Mouse (Mus musculus): ENCODE results near the gene Il1rl2. TPM values are rescaled to one million over a fixed set of nuclear protein-coding genes. Genes with fewer than 3 reads are reported as not detected.

Il1rl2 gene
- 1.5 TPM for polyA plus RNA-seq (2017; shearing (Covaris generic))

DNA sequence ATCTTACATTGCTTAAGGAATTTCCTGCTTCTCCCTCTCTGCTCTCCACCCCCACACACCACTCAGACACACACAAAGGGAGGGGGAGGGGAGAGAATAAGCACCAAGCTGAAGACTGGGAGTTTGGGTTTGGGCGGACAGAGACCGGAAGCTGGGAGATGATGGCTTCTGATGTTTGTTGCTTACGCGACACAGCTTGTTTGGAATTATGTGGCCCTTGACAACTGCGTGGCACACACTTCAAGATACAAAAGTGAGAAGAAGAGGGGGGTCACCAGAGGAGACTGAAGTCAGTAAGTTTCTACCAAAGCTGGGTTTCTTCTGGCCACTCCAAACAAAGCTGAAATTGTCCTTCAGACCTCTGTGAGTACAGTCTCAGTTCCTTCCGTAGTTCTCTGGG is at the start of gene Il1rl2:
Il1rl2 (plus strand) TSS at position 154 of the 400 bp plus-strand sequence.

Other genes with a start within 250 kb of the Il1rl2 start
- gene Il1r1, start 99.5 kb upstream of the Il1rl2 start, polyA plus RNA-seq (2017; shearing (Covaris generic)) = 0.46 TPM
- 25.8 TPM for gene Il1rl1, start 105.0 kb downstream of the Il1rl2 start, polyA plus RNA-seq (2017; shearing (Covaris generic))
- gene Il18r1, start 140.9 kb downstream of the Il1rl2 start, polyA plus RNA-seq (2017; shearing (Covaris generic)) = 52.8 TPM
- gene Il18rap, start 190.8 kb downstream of the Il1rl2 start, polyA plus RNA-seq (2017; shearing (Covaris generic)) = 15.6 TPM

Measured in inflammation-experienced regulatory T-cells, adult 16 weeks (primary cell).